Mouse (Mus musculus) small intestine, adult 2 months (tissue): Measurements from ENCODE around the gene Ctss.
A peak's percentile ranks its signal among the peaks of the same experiment; 100 is the strongest.

Experiments
- CTCF ChIP-seq: fragments of 200-500 bp; IDR thresholded peaks from 2 replicates; pipeline ENCODE4 v1.5.1; 2012; ENCODE audit warnings: low read depth, mild to moderate bottlenecking, control low read depth, inconsistent platforms, low read length, moderate library complexity, mixed read lengths; ENCODE audit not compliant: insufficient replicate concordance, insufficient read length; ENCODE audit errors: extremely low read depth
- POLR2A ChIP-seq: fragments of 200-500 bp; IDR thresholded peaks from 2 replicates; pipeline ENCODE4 v1.6.1; 2012; ENCODE audit warnings: low read depth, mild to moderate bottlenecking, control low read depth, inconsistent platforms, low read length, moderate library complexity

- TF ChIP-seq CTCF (peak; percentile 97), POLR2A (no peak)
Observed at GRCm38 (mm10) chr3:95517493-95517898, 9.1 kb upstream of the Ctss start.
